Mouse (Mus musculus) heart, embryonic 14.5 days (tissue): ENCODE data around the gene Col9a3. TPM values are rescaled to one million over a fixed set of nuclear protein-coding genes. Genes with fewer than 3 reads are reported as not detected.

Source experiments
- ATAC-seq: fragments of 200-750 bp; cut with Nextera tagmentation; 2 replicates; pipeline ENCODE4 v1.8.0; 2017; ENCODE audit warnings: low read depth, moderate TSS enrichment; ENCODE audit not compliant: insufficient number of reproducible peaks, insufficient read depth, low FRiP score
- H3K27ac ChIP-seq, 2 experiments: fragments of 200-500 bp in 1 of 2; fragments of 300-500 bp in 1 of 2; sonication (generic) in 1 of 2; replicated peaks in 1 of 2; 2 replicates each; pipeline ENCODE4 v1.5.1; 2012 to 2014; ENCODE audit warnings: low read depth in 2 of 2, low read length in 2 of 2, control low read depth in 1 of 2, mild to moderate bottlenecking in 1 of 2, mixed read lengths in 1 of 2; ENCODE audit not compliant: control insufficient read depth in 1 of 2, insufficient read depth in 1 of 2
- H3K27me3 ChIP-seq: fragments of 300-500 bp; sonication (generic); 2 replicates; pipeline ENCODE4 v1.6.1; 2014; ENCODE audit warnings: mild to moderate bottlenecking, low read length, control low read depth; ENCODE audit not compliant: control insufficient read depth, insufficient read depth
- H3K36me3 ChIP-seq: fragments of 300-500 bp; sonication (generic); 2 replicates; pipeline ENCODE4 v1.6.1; 2014; ENCODE audit warnings: mild to moderate bottlenecking, control low read depth, low read length, mixed read lengths; ENCODE audit not compliant: control insufficient read depth, insufficient read depth
- H3K4me1 ChIP-seq, 2 experiments: fragments of 200-500 bp in 1 of 2; fragments of 300-500 bp in 1 of 2; sonication (generic) in 1 of 2; 2 replicates each; pipeline ENCODE4 v1.6.1; 2012 to 2014; ENCODE audit warnings: low read length in 2 of 2, control low read depth in 1 of 2, mixed read lengths in 1 of 2; ENCODE audit not compliant: control insufficient read depth in 2 of 2, insufficient read depth in 2 of 2
- H3K4me2 ChIP-seq: fragments of 300-500 bp; sonication (generic); 2 replicates; pipeline ENCODE4 v1.6.1; 2014; ENCODE audit warnings: mild to moderate bottlenecking, low read length
- H3K4me3 ChIP-seq, 2 experiments: fragments of 200-500 bp in 1 of 2; fragments of 300-500 bp in 1 of 2; sonication (generic) in 1 of 2; 2 replicates each; pipeline ENCODE4 v1.5.1; 2012 to 2014; ENCODE audit warnings: low read length in 2 of 2, mild to moderate bottlenecking in 2 of 2, control low read depth in 1 of 2, low read depth in 1 of 2, moderate library complexity in 1 of 2; ENCODE audit not compliant: control insufficient read depth in 1 of 2, insufficient read depth in 1 of 2
- H3K9ac ChIP-seq: fragments of 300-500 bp; sonication (generic); 2 replicates; pipeline ENCODE4 v1.6.1; 2014; ENCODE audit warnings: mild to moderate bottlenecking, low read length
- H3K9me3 ChIP-seq: fragments of 300-500 bp; sonication (generic); 2 replicates; pipeline ENCODE4 v1.6.1; 2016; ENCODE audit warnings: low read length, control low read depth; ENCODE audit not compliant: control insufficient read depth
- WGBS: fragments of 180-500 bp; shearing (Covaris S2); extraction: QIAGEN DNeasy Blood & Tissue Kit; methylation state at CpG from one replicate; pipeline ENCODE4 v1.1.7; 2014; 5-methylcytosine and 5-hydroxymethylcytosine counted together
- polyA plus RNA-seq: library from polyadenylated mRNA; unstranded; fragments of >200 nt; fragmentation: Nextera tagmentation; extraction: Ambion mirVana; gene quantifications from 2 replicates; pipeline ENCODE4 v1.2.1, GENCODE M21; 2014

Col9a3 gene
- polyA plus RNA-seq, 1 experiment from 2014 or later = 12.2 TPM

DNA sequence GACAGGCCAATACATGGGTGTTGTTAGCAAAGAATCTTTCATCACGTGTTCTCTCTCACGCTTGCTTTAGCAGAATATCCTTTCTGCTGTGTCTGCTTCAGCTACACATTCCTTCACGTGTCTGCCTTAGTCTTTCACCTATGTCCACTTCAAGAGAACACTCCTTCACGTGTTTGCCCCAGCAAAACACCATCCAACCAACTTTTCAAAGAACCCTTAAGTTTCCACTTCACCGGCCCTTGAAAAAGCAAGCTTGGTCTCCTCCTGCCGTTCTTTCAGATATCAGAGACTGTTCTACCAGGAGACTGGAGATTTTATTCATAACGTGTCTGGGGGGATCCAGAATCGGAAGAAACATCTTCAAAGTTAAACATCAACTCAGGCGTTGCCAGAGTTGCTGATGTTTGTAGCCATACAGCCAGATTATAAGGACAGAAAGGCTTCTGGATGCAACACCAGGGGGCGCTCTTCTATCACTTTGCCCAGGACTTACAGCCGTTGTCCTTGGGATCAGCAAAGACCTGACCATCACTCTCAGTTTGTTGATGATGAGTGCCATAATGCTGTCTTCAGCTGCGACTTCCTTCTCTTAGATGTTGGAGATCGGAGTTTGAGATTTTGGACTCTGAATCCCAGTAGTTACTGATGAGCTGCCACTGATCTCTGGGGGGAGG lies 31.2 kb upstream of the Col9a3 start:
- no peak for ATAC-seq
- Histone ChIP-seq H3K9ac (no peak overlapping the region), H3K27ac (no peak overlapping the region), H3K36me3 (no peaks in the 10 kb centered on the region), H3K4me3 (no peak overlapping the region), H3K4me1 (peaks cover 11% of the 10 kb centered on the region in 2 experiments), H3K27me3 (no peaks in the 10 kb centered on the region), H3K4me2 (no peak overlapping the region), H3K9me3 (no peaks in the 10 kb centered on the region)
- 36% methylated on average over 13 of the region's 13 CpGs for WGBS

GRCm38 (mm10) chr2:180569028-180569643 lies 28.5 kb upstream of the Col9a3 start:
- ATAC-seq = peak; percentile 68; the same call in 1 of the 2 replicates
- Histone ChIP-seq H3K9me3 (no peaks in the 10 kb centered on the region), H3K27me3 (no peaks in the 10 kb centered on the region), H3K4me1 (peaks cover 11% of the 10 kb centered on the region in 2 experiments), H3K9ac (no peak overlapping the region), H3K4me2 (no peak overlapping the region), H3K27ac (no peak overlapping the region), H3K36me3 (no peaks in the 10 kb centered on the region), H3K4me3 (no peak overlapping the region)
- WGBS = 11% methylated on average over 3 of the region's 3 CpGs

DNA sequence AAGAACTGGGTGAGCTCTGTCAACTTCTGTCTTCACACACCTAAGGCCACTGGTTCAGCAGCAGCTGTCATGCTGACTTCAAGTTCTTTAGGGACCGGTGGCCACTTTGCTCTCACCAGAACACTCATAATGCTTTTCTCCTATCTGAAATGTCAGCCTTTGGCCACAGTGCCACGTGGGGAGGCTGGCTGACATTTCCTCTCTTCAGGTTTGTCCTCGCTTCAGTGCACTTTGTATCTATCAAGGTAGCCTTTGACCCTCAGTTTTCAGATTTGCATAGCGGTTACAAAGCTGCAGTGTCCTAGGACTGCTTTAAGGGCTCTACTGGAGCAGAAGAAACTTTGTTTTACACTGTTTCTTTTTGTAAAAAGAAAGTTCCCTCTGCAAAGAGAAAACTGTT lies 21.1 kb upstream of the Col9a3 start:
- no peak overlapping the region for H3K4me2 ChIP-seq
- no peak overlapping the region for H3K9ac ChIP-seq
- H3K4me1 ChIP-seq = no peaks in the 10 kb centered on the region
- H3K27me3 ChIP-seq = no peaks in the 10 kb centered on the region
- H3K9me3 ChIP-seq = no peaks in the 10 kb centered on the region
- ATAC-seq = no peak
- no peak overlapping the region for H3K4me3 ChIP-seq
- no peak overlapping the region for H3K27ac ChIP-seq
- H3K36me3 ChIP-seq = no peaks in the 10 kb centered on the region
- 35% methylated on average over 4 of the region's 4 CpGs for WGBS

GRCm38 (mm10) chr2:180578686-180579085 lies 18.9 kb upstream of the Col9a3 start:
- no peaks in the 10 kb centered on the region for H3K9me3 ChIP-seq
- H3K27ac ChIP-seq = no peak overlapping the region
- H3K4me3 ChIP-seq = no peak overlapping the region
- H3K4me2 ChIP-seq = no peak overlapping the region
- H3K27me3 ChIP-seq = no peaks in the 10 kb centered on the region
- H3K36me3 ChIP-seq = no peaks in the 10 kb centered on the region
- H3K9ac ChIP-seq = no peak overlapping the region
- H3K4me1 ChIP-seq = peaks cover 4 to 11% of the 10 kb centered on the region in 2 experiments; a peak in 3 of 4 replicates
- 2% methylated on average over 3 of the region's 3 CpGs for WGBS
- no peak for ATAC-seq

GRCm38 (mm10) chr2:180581002-180581401 lies 16.6 kb upstream of the Col9a3 start, which contains the start of gene Mrgbp:
TSS of gene Mrgbp (plus strand) at chr2:180581304.
- no peaks in the 10 kb centered on the region for H3K27me3 ChIP-seq
- H3K9me3 ChIP-seq = no peaks in the 10 kb centered on the region
- H3K4me1 ChIP-seq = peaks cover 8 to 16% of the 10 kb centered on the region in 2 experiments; a peak in 3 of 4 replicates
- 0 out of 2 replicates have a peak within 1 kb of the TSS, but pooled peaks have one; percentile 21 for H3K9ac ChIP-seq
- no peak within 1 kb of the TSS for H3K27ac ChIP-seq
- no peak within 1 kb of the TSS for H3K4me3 ChIP-seq
- ATAC-seq = no peak
- 76% methylated on average over 3 of the region's 3 CpGs for WGBS
- peaks cover 19% of the 10 kb centered on the region for H3K36me3 ChIP-seq
- no peak within 1 kb of the TSS for H3K4me2 ChIP-seq

GRCm38 (mm10) chr2:180582481-180583153 lies 15.0 kb upstream of the Col9a3 start:
- H3K9ac ChIP-seq = peak overlapping the region; percentile 97
- H3K27me3 ChIP-seq = no peaks in the 10 kb centered on the region
- peak overlapping the region; percentile 90 for H3K4me2 ChIP-seq
- peaks cover 34% of the 10 kb centered on the region for H3K36me3 ChIP-seq
- H3K4me1 ChIP-seq = peaks cover 8 to 16% of the 10 kb centered on the region in 2 experiments; a peak in 3 of 4 replicates
- H3K27ac ChIP-seq = peak overlapping the region in 1 of 2 experiments; percentile 72; a peak in 2 of 4 replicates
- peak overlapping the region; percentile 89 to 91 for H3K4me3 ChIP-seq
- ATAC-seq = peak; percentile 76
- under 1% methylated on average over 57 of the region's 57 CpGs for WGBS
- H3K9me3 ChIP-seq = no peaks in the 10 kb centered on the region

DNA sequence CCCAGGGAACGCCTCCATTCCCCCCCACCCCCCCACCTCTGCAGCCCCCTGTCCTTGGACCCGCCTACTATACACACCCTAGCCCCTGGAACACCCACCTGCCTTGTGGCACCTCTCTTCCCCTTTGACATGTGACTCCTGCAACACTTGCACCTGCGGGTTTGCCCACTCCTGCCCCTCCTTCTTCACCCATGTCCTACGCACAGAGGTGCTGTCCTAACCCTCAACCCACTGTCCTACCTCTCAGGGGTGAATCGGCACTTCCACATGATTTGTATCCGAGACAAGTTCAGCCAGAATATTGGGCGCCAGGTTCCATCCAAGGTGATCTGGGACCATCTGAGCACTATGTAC lies 14.5 kb upstream of the Col9a3 start:
- peak overlapping the region in 1 of 2 experiments; percentile 72; a peak in 1 of 4 replicates for H3K27ac ChIP-seq

More for the DNA sequence above, 14.5 kb upstream of the Col9a3 start:
- Histone ChIP-seq H3K9ac (peak overlapping the region; percentile 97), H3K9me3 (no peaks in the 10 kb centered on the region), H3K36me3 (peaks cover 34% of the 10 kb centered on the region), H3K27me3 (no peaks in the 10 kb centered on the region), H3K4me1 (peaks cover 8 to 16% of the 10 kb centered on the region in 2 experiments; a peak in 3 of 4 replicates), H3K4me2 (peak overlapping the region; percentile 90), H3K4me3 (peak overlapping the region; percentile 89 to 91)
- peak; percentile 7; the same call in 1 of the 2 replicates for ATAC-seq
- WGBS = 26% methylated on average over 7 of the region's 7 CpGs
